In the genomic region with DNA sequence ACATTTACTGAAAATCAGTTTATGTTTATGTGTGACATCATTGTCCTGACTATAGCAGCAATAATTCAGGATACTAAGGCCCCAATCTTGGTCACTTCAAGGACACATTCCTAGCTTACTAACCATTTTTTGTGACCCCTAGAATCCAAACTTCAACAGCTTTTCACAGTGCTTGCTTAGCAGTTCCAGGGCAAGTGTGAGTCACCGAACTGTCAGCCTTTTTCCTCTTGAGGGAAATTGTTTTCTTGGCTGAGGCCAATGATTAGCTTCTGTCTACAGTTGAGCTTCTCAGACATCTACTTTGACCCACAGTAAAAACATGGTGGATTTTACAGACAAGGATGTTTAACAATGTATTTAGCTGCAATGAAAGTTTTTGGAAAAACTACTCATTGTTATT, we compare ENCODE assay signal across 21 mouse cellular contexts. TPM values are rescaled to one million over a fixed set of nuclear protein-coding genes. Genes with fewer than 3 reads are reported as not detected.
DNase-seq lines count a peak whose midpoint lies in the region; ATAC-seq lines count a peak whose summit lies in the region.
"Had no signal": no experiment of that assay in that cellular context is flagged by ENCODE, and none has a peak within 500 bp of the region (broad histone marks: within the 10 kb centered on the region; RNA-seq: fewer than 3 reads in every experiment).

No protein-coding gene starts in this region.

- intact Hi-C loops in heart, postnatal 25 days (cut with DNase I), result no loop called here
- intact Hi-C loops in left cerebral cortex, postnatal 10 days (cut with DNase I), result no loop called here

- H3K9ac ChIP-seq in intestine, embryonic 15.5 days, result no peak overlapping the region
- H3K9ac ChIP-seq: forebrain, postnatal 0 days; heart, embryonic 13.5 days; hindbrain, embryonic 12.5 days; hindbrain, embryonic 15.5 days had no signal

- no peaks in the 10 kb centered on the region for H3K27me3 ChIP-seq in intestine, embryonic 15.5 days (replicated peaks)
- H3K27me3 ChIP-seq: heart, embryonic 13.5 days; hindbrain, embryonic 12.5 days; hindbrain, embryonic 15.5 days had no signal

- WGBS in intestine, embryonic 15.5 days, result 73% methylated on average over 1 of the region's 1 CpGs

- no peak overlapping the region for H3K4me3 ChIP-seq in intestine, embryonic 15.5 days (replicated peaks)
- H3K4me3 ChIP-seq: heart, adult 2 months; heart, embryonic 10.5 days; heart, embryonic 13.5 days; hindbrain, embryonic 12.5 days; hindbrain, embryonic 15.5 days had no signal

- DNase-seq in heart, adult 11 months, result peak; percentile 10
- DNase-seq in heart, postnatal 25 days (ENCODE audit: low spot score), result no peak
- DNase-seq in NIH3T3 (ENCODE audit: low read depth), result peak; percentile 49
- peak; percentile 34 for DNase-seq in adipocyte (ENCODE audit: low spot score)
- DNase-seq in frontal cortex, postnatal 25 days (ENCODE audit: low spot score in 2 of 2), result no peak
- no peak for DNase-seq in left cerebral cortex, postnatal 10 days (ENCODE audit: extremely low spot score in 1 of 2, low spot score in 2 of 2)
- DNase-seq: adrenal gland, postnatal 10 days; cerebellum, adult 18-20 months; cerebellum, adult 9-10 months; cerebellum, postnatal 14 days; forebrain, postnatal 0 days; gastrocnemius, postnatal 25 days; heart, adult 2 months; heart, postnatal 14 days; kidney, adult 11 months had no signal

- H3K4me1 ChIP-seq in intestine, embryonic 15.5 days (replicated peaks), result no peaks in the 10 kb centered on the region
- H3K4me1 ChIP-seq: heart, embryonic 10.5 days had no signal

- no peaks in the 10 kb centered on the region for H3K9me3 ChIP-seq in intestine, embryonic 15.5 days
- H3K9me3 ChIP-seq: heart, embryonic 10.5 days; heart, embryonic 13.5 days; hindbrain, embryonic 12.5 days; hindbrain, embryonic 15.5 days had no signal

- no peaks in the 10 kb centered on the region for H3K36me3 ChIP-seq in intestine, embryonic 15.5 days
- H3K36me3 ChIP-seq: heart, embryonic 10.5 days; heart, embryonic 13.5 days; hindbrain, embryonic 12.5 days; hindbrain, embryonic 15.5 days had no signal

- ATAC-seq in intestine, embryonic 15.5 days, result no peak
- ATAC-seq: forebrain, embryonic 14.5 days; forebrain, postnatal 0 days had no signal

- no peak overlapping the region for H3K4me2 ChIP-seq in intestine, embryonic 15.5 days (replicated peaks)
- H3K4me2 ChIP-seq: heart, embryonic 13.5 days; hindbrain, embryonic 12.5 days; hindbrain, embryonic 15.5 days had no signal

- no peak overlapping the region for H3K27ac ChIP-seq in intestine, embryonic 15.5 days
- H3K27ac ChIP-seq: heart, adult 2 months; heart, embryonic 10.5 days; hindbrain, embryonic 12.5 days; hindbrain, embryonic 15.5 days had no signal

RNA-seq across cellular contexts. Expression of a gene that starts 12.5 kb away (rescaled TPM):
- total RNA-seq in heart, postnatal 25 days (2021), result 1 to 10 TPM; 5.9 to 7.2 TPM
- polyA plus RNA-seq in intestine, embryonic 15.5 days (2015; fragmentation: Nextera tagmentation; extraction: Ambion mirVana), result 10.6 and 12.4 TPM in 2 replicates
- total RNA-seq in left cerebral cortex, postnatal 10 days (2021), result 10 to 100 TPM; 13.6 to 16.0 TPM

RNA-seq across cellular contexts. Expression of a gene that starts 43.6 kb away (rescaled TPM):
- 10 to 100 TPM; 16.5 to 19.8 TPM for total RNA-seq in heart, postnatal 25 days (2021)
- polyA plus RNA-seq in intestine, embryonic 15.5 days (2015; fragmentation: Nextera tagmentation; extraction: Ambion mirVana), result 26.2 and 30.9 TPM in 2 replicates
- total RNA-seq in left cerebral cortex, postnatal 10 days (2021), result 10 to 100 TPM; 11.0 to 11.4 TPM

Comparison
In these comparisons a context has a peak if more than half of its experiments do, and no peak if none do; other contexts are left out.
1. DNase-seq: peak in heart, adult 11 months (single experiment), NIH3T3 (single experiment) and adipocyte (single experiment); none in heart, postnatal 25 days (single experiment), frontal cortex, postnatal 25 days (0 of 2) and left cerebral cortex, postnatal 10 days (0 of 2).